30 mouse cellular contexts compared by ENCODE assay signal in the genomic region with DNA sequence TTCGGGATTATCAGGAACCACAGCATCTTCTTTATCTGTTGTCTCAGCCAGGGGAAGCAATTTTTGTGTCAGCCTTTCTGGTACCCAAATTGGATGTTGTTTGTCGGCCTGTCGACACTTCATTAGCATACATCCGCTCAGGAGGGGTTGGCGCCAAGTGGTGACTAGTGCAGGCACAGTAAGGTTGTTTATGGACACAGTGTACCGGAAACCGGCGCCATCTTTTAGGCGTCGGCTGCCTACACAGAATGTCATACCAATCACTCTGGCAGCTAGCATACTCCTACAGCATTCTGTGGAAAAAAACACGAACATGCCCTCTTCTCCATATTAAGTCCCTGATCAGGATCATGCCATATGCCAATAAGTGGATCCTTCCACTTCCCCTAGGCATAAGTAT. TPM values are rescaled to one million over a fixed set of nuclear protein-coding genes. Genes with fewer than 3 reads are reported as not detected.
"Had no signal": no experiment of that assay in that cellular context is flagged by ENCODE, and none has a peak within 500 bp of the region (broad histone marks: within the 10 kb centered on the region; RNA-seq: fewer than 3 reads in every experiment).

No protein-coding gene starts in this region.

- H3K9ac ChIP-seq: limb, embryonic 13.5 days; liver, embryonic 12.5 days; liver, embryonic 15.5 days; lung, embryonic 15.5 days; midbrain, embryonic 12.5 days; midbrain, embryonic 15.5 days; neural tube, embryonic 12.5 days; neural tube, embryonic 15.5 days had no signal

- H3K9me3 ChIP-seq: limb, embryonic 10.5 days; limb, embryonic 13.5 days; liver, embryonic 12.5 days; liver, embryonic 15.5 days; lung, embryonic 15.5 days; midbrain, embryonic 15.5 days; neural tube, embryonic 12.5 days; neural tube, embryonic 15.5 days had no signal

- DNase-seq: kidney, adult 2 months; kidney, postnatal 36 days; liver; lung, adult 18-20 months; lung, postnatal 14 days; right cerebral cortex, adult 18-20 months; right cerebral cortex, postnatal 14 days; right cerebral cortex, postnatal 4 days; thymus, adult 2 months; thymus, postnatal 14 days; thymus, postnatal 4 days had no signal

- ATAC-seq: intestine, postnatal 0 days; liver, embryonic 12.5 days; midbrain, embryonic 15.5 days had no signal

- H3K27me3 ChIP-seq: limb, embryonic 13.5 days; liver, embryonic 12.5 days; liver, embryonic 15.5 days; lung, embryonic 15.5 days; midbrain, embryonic 12.5 days; midbrain, embryonic 15.5 days; neural tube, embryonic 12.5 days; neural tube, embryonic 15.5 days had no signal

- H3K36me3 ChIP-seq: limb, embryonic 10.5 days; limb, embryonic 13.5 days; liver, embryonic 12.5 days; liver, embryonic 15.5 days; lung, embryonic 15.5 days; midbrain, embryonic 12.5 days; midbrain, embryonic 15.5 days; neural tube, embryonic 12.5 days; neural tube, embryonic 15.5 days had no signal

- H3K27ac ChIP-seq: kidney, postnatal 0 days; limb, embryonic 10.5 days; limb, embryonic 13.5 days; liver, embryonic 12.5 days; liver, embryonic 15.5 days; lung, embryonic 15.5 days; macrophage; midbrain, embryonic 12.5 days; midbrain, embryonic 15.5 days; neural tube, embryonic 12.5 days; neural tube, embryonic 15.5 days; stomach, postnatal 0 days had no signal

- H3K4me3 ChIP-seq: limb, embryonic 10.5 days; limb, embryonic 13.5 days; liver, embryonic 12.5 days; liver, embryonic 15.5 days; lung, embryonic 15.5 days; midbrain, embryonic 12.5 days; midbrain, embryonic 15.5 days; neural tube, embryonic 12.5 days; neural tube, embryonic 15.5 days had no signal

- H3K4me1 ChIP-seq: liver, embryonic 12.5 days; liver, embryonic 15.5 days; lung, embryonic 15.5 days; midbrain, embryonic 12.5 days; neural tube, embryonic 12.5 days; neural tube, embryonic 15.5 days had no signal

- H3K4me2 ChIP-seq: limb, embryonic 13.5 days; liver, embryonic 12.5 days; liver, embryonic 15.5 days; lung, embryonic 15.5 days; midbrain, embryonic 12.5 days; midbrain, embryonic 15.5 days; neural tube, embryonic 12.5 days; neural tube, embryonic 15.5 days had no signal

RNA-seq across cellular contexts. Expression of gene Serpina3i, which starts 20.5 kb away (rescaled TPM):
- total RNA-seq: left cerebral cortex, adult 18-20 months; left cerebral cortex, postnatal 25 days; megakaryocyte, adult 5-6 weeks had no signal
- polyA plus RNA-seq: intestine, postnatal 0 days; macrophage; stomach, embryonic 14.5 days had no signal

RNA-seq across cellular contexts. Expression of gene Serpina3j, which starts 31.0 kb away (rescaled TPM):
- total RNA-seq: layer of hippocampus, adult 8-10 months; left cerebral cortex, adult 18-20 months; left cerebral cortex, postnatal 25 days; megakaryocyte, adult 5-6 weeks had no signal
- polyA plus RNA-seq: intestine, postnatal 0 days; kidney, adult 2 months; kidney, embryonic 14.5 days; kidney, postnatal 0 days; limb, embryonic 10.5 days; limb, embryonic 13.5 days; liver, embryonic 12.5 days; liver, embryonic 15.5 days; macrophage; midbrain, embryonic 12.5 days; midbrain, embryonic 15.5 days; neural tube, embryonic 12.5 days; neural tube, embryonic 15.5 days; stomach, embryonic 14.5 days had no signal

RNA-seq across cellular contexts. Expression of gene Serpina3g, which starts 47.3 kb away (rescaled TPM):
- total RNA-seq: left cerebral cortex, postnatal 25 days had no signal

RNA-seq across cellular contexts. Expression of gene Serpina3k, which starts 54.9 kb away (rescaled TPM):
- total RNA-seq: layer of hippocampus, adult 8-10 months; left cerebral cortex, adult 18-20 months; left cerebral cortex, postnatal 25 days; megakaryocyte, adult 5-6 weeks had no signal
- polyA plus RNA-seq: intestine, postnatal 0 days; kidney, adult 2 months; kidney, embryonic 14.5 days; kidney, postnatal 0 days; limb, embryonic 10.5 days; limb, embryonic 13.5 days; liver, embryonic 12.5 days; liver, embryonic 15.5 days; lung, embryonic 15.5 days; macrophage; midbrain, embryonic 12.5 days; midbrain, embryonic 15.5 days; neural tube, embryonic 12.5 days; neural tube, embryonic 15.5 days; stomach, embryonic 14.5 days had no signal

RNA-seq across cellular contexts. Expression of gene Serpina3m, which starts 54.9 kb away (rescaled TPM):
- total RNA-seq: megakaryocyte, adult 5-6 weeks had no signal
- polyA plus RNA-seq: intestine, postnatal 0 days; kidney, adult 2 months; kidney, embryonic 14.5 days; kidney, postnatal 0 days; limb, embryonic 10.5 days; limb, embryonic 13.5 days; liver, embryonic 12.5 days; liver, embryonic 15.5 days; lung, embryonic 15.5 days; macrophage; midbrain, embryonic 12.5 days; midbrain, embryonic 15.5 days; neural tube, embryonic 12.5 days; neural tube, embryonic 15.5 days; stomach, embryonic 14.5 days had no signal
